Mouse (Mus musculus): ENCODE measurements around the gene Tap2.
"Not testable (repeated sequence)": the region's sequence is repeated elsewhere in the genome, so short reads cannot be mapped to it uniquely, and the experiment has no call there.

DNA sequence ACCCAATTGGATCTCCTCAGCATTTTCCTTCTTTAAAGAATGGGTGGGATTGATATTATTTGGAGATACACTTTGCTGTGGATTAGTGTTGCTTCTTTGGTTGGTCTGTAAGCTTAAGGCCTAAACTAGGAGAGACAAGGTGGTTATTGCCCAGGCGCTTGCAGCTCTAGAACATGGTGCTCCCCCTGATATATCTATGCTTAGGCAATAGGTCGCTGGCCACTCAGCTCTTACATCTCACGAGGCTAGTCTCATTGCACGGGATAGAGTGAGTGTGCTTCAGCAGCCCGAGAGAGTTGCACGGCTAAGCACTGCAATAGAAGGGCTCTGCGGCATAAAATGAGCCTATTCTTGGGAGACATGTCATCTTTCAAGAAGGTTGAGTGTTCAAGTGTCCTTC lies 28.7 kb downstream of the Tap2 start:
- TF ChIP-seq GATA1 (IDR thresholded peaks at IDR 0.05; ENCODE audit: borderline replicate concordance, low read length); FLI1 (IDR thresholded peaks at IDR 0.05; ENCODE audit: low read length): not testable (repeated sequence)

Data from megakaryocyte, embryonic 14.5 days (primary cell).